Mouse (Mus musculus) C2C12 (cell line): ENCODE measurements at regions not wholly inside any gene's neighbourhood (a gene's known extent, or its start where the extent isn't known, plus 50 kb on each side); places are given as distances from the start of the nearest gene placed in this dataset.

Experiments used
- H3K27me3 ChIP-seq: one replicate; pipeline ENCODE4 v1.6.1; 2011; ENCODE audit not compliant: control insufficient read depth, insufficient read depth, insufficient read length
- H3K36me3 ChIP-seq: one replicate; pipeline ENCODE4 v1.6.1; 2011; ENCODE audit not compliant: control insufficient read depth, insufficient read depth
- H3K4me3 ChIP-seq: one replicate; pipeline ENCODE4 v1.5.1; 2011; ENCODE audit warnings: mild to moderate bottlenecking, control low read depth; ENCODE audit not compliant: poor library complexity, insufficient read depth, severe bottlenecking
- H3K79me2 ChIP-seq: one replicate; pipeline ENCODE4 v1.6.1; 2011; ENCODE audit not compliant: control insufficient read depth, insufficient read depth
- H3K79me3 ChIP-seq: one replicate; pipeline ENCODE4 v1.6.1; 2011; ENCODE audit warnings: low read depth, control low read depth
- H3ac ChIP-seq: one replicate; pipeline ENCODE3; 2011; ENCODE audit warnings: low read depth; ENCODE audit not compliant: control insufficient read depth, insufficient read length
- CEBPB ChIP-seq: IDR thresholded peaks from one replicate; pipeline ENCODE4 v1.6.1; 2011; ENCODE audit warnings: low read depth, mild to moderate bottlenecking, control low read depth, moderate library complexity
- CTCF ChIP-seq: IDR thresholded peaks from one replicate; pipeline ENCODE4 v1.5.1; 2011; ENCODE audit not compliant: control insufficient read depth, insufficient read depth, insufficient read length
- FOSL1 ChIP-seq: IDR thresholded peaks from one replicate; pipeline ENCODE4 v1.8.0; 2011; ENCODE audit warnings: mild to moderate bottlenecking, low read length; ENCODE audit not compliant: poor library complexity, insufficient read depth, severe bottlenecking
- MAX ChIP-seq: IDR thresholded peaks from one replicate; pipeline ENCODE4 v1.6.1; 2011; ENCODE audit warnings: mild to moderate bottlenecking, control low read depth
- MYOD1 ChIP-seq: IDR thresholded peaks from one replicate; pipeline ENCODE4 v1.6.1; 2011; ENCODE audit warnings: low read depth; ENCODE audit not compliant: control insufficient read depth, insufficient read length
- MYOG ChIP-seq: IDR thresholded peaks from one replicate; pipeline ENCODE4 v1.6.1; 2011; ENCODE audit not compliant: control insufficient read depth, insufficient read length; ENCODE audit errors: extremely low read depth
- USF1 ChIP-seq: IDR thresholded peaks from one replicate; pipeline ENCODE4 v1.6.1; 2011; ENCODE audit warnings: low read depth, mild to moderate bottlenecking, control low read depth, moderate library complexity

DNA sequence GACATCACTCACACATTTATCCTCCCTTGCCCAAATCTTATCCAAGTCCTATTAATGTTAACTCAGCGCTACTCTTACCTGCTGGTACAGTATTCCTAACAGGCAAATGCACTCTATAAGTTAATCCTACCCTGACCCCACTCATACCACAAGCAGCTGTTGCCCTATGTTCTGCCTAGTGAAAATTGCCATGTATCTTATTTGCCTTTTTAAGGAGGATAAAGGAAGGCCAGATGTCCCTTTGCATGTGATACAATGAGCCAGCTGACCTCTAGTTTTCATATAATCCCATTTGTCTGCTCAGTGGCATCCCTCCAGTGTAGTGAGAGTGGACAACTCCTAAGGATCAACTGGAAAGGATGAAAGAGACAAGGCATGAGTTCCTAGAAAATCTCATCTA lies 67.9 kb upstream of the Ctso start:
- H3K36me3 ChIP-seq: no peaks in the 10 kb centered on the region
- TF ChIP-seq USF1: no peak
- no peak for TF ChIP-seq MAX
- no peak for TF ChIP-seq MYOG
- no peak for TF ChIP-seq CEBPB
- TF ChIP-seq MYOD1: no peak
- no peak for TF ChIP-seq CTCF
- no peak for TF ChIP-seq FOSL1
- no peak overlapping the region for H3K4me3 ChIP-seq
- H3K27me3 ChIP-seq: no peaks in the 10 kb centered on the region
- H3ac ChIP-seq: no peak overlapping the region
- H3K79me3 ChIP-seq: no peaks in the 10 kb centered on the region
- no peaks in the 10 kb centered on the region for H3K79me2 ChIP-seq
